Comparison of ENCODE assay signal across 1 mouse cellular context in the genomic region with DNA sequence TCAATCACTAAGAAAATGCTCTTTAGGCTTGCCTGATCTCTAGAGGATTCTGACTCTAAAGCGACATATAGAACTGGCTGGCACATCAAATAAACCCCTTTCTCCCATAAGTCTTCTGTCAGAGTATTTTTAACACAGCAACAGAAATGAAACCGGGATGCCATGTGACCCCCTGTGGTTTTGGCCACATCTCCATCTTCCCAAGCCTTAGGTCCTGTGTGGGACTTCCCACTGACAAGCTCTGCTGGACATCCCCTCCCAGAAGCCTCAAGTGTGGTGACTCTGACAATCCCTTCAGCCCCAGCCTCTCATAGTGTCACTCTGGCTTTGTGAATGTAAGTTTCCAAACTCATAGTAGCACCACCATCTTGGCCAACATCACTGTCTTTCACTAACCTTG.
TF ChIP-seq lines count a peak whose summit lies in the region.

No protein-coding gene starts in this region.

TF ChIP-seq in CH12.LX, 34 proteins besides CTCF, POLR2A, EP300 and RAD21 (continued from another document):
- peak; percentile 64 for TF ChIP-seq MEF2A (IDR thresholded peaks at IDR 0.05; ENCODE audit: borderline replicate concordance, low read depth, low read length)
- no peak for TF ChIP-seq GABPA (IDR thresholded peaks at IDR 0.05; ENCODE audit: insufficient replicate concordance, low read depth, low read length)
- no peak for TF ChIP-seq POLR2AphosphoS2 (IDR thresholded peaks at IDR 0.05; ENCODE audit: low read depth, low read length)
- no peak for TF ChIP-seq SIN3A (IDR thresholded peaks at IDR 0.05; ENCODE audit: low read length)
- TF ChIP-seq USF1 (IDR thresholded peaks at IDR 0.05; ENCODE audit: low read depth, low read length), result peak; percentile 32
- no peak for TF ChIP-seq ZC3H11A (IDR thresholded peaks at IDR 0.05; ENCODE audit: low read depth, low read length)
- peak; percentile 34; the same call in 1 of the 2 replicates for TF ChIP-seq IRF4 (IDR thresholded peaks at IDR 0.05; ENCODE audit: low read depth, low read length)
- no peak for TF ChIP-seq MAX (IDR thresholded peaks at IDR 0.05; ENCODE audit: low read length)
- no peak for TF ChIP-seq CHD1 (IDR thresholded peaks at IDR 0.05; ENCODE audit: low read depth, low read length)
- no peak for TF ChIP-seq E2F4 (IDR thresholded peaks at IDR 0.05; ENCODE audit: insufficient replicate concordance, low read depth, low read length)
- TF ChIP-seq RCOR1 (conservative IDR thresholded peaks at IDR 0.05; ENCODE audit: low read depth, low read length), result no peak
- TF ChIP-seq NELFE (IDR thresholded peaks at IDR 0.05; ENCODE audit: low read depth, low read length), result no peak
- no peak for TF ChIP-seq UBTF (IDR thresholded peaks at IDR 0.05; ENCODE audit: low read depth, low read length)
- TF ChIP-seq SMC3 (IDR thresholded peaks at IDR 0.05; ENCODE audit: low read depth, low read length), result no peak
- no peak for TF ChIP-seq ZKSCAN1 (IDR thresholded peaks at IDR 0.05; ENCODE audit: borderline replicate concordance, low read depth, low read length)
- no peak for TF ChIP-seq JUND (conservative IDR thresholded peaks at IDR 0.05; ENCODE audit: low read depth, low read length)
- TF ChIP-seq MXI1 (IDR thresholded peaks at IDR 0.05; ENCODE audit: low read depth, low read length), result no peak
- no peak for TF ChIP-seq ZMIZ1 (IDR thresholded peaks at IDR 0.05; ENCODE audit: low read depth, low read length)
- TF ChIP-seq JUN (IDR thresholded peaks at IDR 0.05; ENCODE audit: insufficient read depth, low read depth, low read length), result no peak
- TF ChIP-seq NRF1 (IDR thresholded peaks at IDR 0.05; ENCODE audit: low read depth, low read length), result no peak
- peak; percentile 38; the same call in 1 of the 2 replicates for TF ChIP-seq BHLHE40 (IDR thresholded peaks at IDR 0.05; ENCODE audit: low read depth, low read length)
- no peak for TF ChIP-seq MYC (IDR thresholded peaks at IDR 0.05; ENCODE audit: low read depth, low read length)
- TF ChIP-seq KAT2A (IDR thresholded peaks at IDR 0.05; ENCODE audit: insufficient replicate concordance, low read length), result no peak
- no peak for TF ChIP-seq ELF1 (IDR thresholded peaks at IDR 0.05; ENCODE audit: low read depth, low read length)
- TF ChIP-seq TCF12 (IDR thresholded peaks at IDR 0.05; ENCODE audit: low read depth, low read length), result no peak
- TF ChIP-seq ETS1 (conservative IDR thresholded peaks at IDR 0.05; ENCODE audit: low read depth, low read length), result peak; percentile 36; the same call in 1 of the 2 replicates
- TF ChIP-seq CHD2 (IDR thresholded peaks at IDR 0.05; ENCODE audit: low read length), result no peak
- no peak for TF ChIP-seq HCFC1 (IDR thresholded peaks at IDR 0.05; ENCODE audit: low read depth, low read length)
- TF ChIP-seq MAZ (IDR thresholded peaks at IDR 0.05; ENCODE audit: low read depth, low read length), result no peak
- no peak for TF ChIP-seq PAX5 (IDR thresholded peaks at IDR 0.05; ENCODE audit: low read length)
